Mouse (Mus musculus) myocyte (in vitro differentiated cells): Measurements from ENCODE around the gene Senp3. TPM values are rescaled to one million over a fixed set of nuclear protein-coding genes. Genes with fewer than 3 reads are reported as not detected.
"Not testable (repeated sequence)": the region's sequence is repeated elsewhere in the genome, so short reads cannot be mapped to it uniquely, and the experiment has no call there.

Experiments
- H3K27me3 ChIP-seq: one replicate; pipeline ENCODE4 v1.6.1; 2011; ENCODE audit not compliant: control insufficient read depth, insufficient read depth, insufficient read length
- H3K36me3 ChIP-seq: one replicate; pipeline ENCODE4 v1.6.1; 2011; ENCODE audit not compliant: control insufficient read depth, insufficient read depth
- H3K4me2 ChIP-seq: one replicate; pipeline ENCODE4 v1.6.1; 2011; ENCODE audit warnings: low read depth, control low read depth
- H3K4me3 ChIP-seq: one replicate; pipeline ENCODE4 v1.5.1; 2011; ENCODE audit warnings: mild to moderate bottlenecking, control low read depth, moderate library complexity
- H3K79me2 ChIP-seq: one replicate; pipeline ENCODE4 v1.6.1; 2011; ENCODE audit not compliant: control insufficient read depth, insufficient read depth
- H3ac ChIP-seq: one replicate; pipeline ENCODE4 v1.6.1; 2011; ENCODE audit not compliant: control insufficient read depth, insufficient read length
- CEBPB ChIP-seq: IDR thresholded peaks from 2 replicates; pipeline ENCODE4 v1.6.1; 2011; ENCODE audit warnings: mild to moderate bottlenecking, moderate library complexity; ENCODE audit not compliant: poor library complexity, insufficient read depth, severe bottlenecking
- E2F4 ChIP-seq: IDR thresholded peaks from one replicate; pipeline ENCODE4 v1.6.1; 2011; ENCODE audit warnings: mild to moderate bottlenecking, control low read depth, moderate library complexity; ENCODE audit not compliant: insufficient read depth
- MAX ChIP-seq: IDR thresholded peaks from one replicate; pipeline ENCODE4 v1.6.1; 2011; ENCODE audit warnings: low read depth, mild to moderate bottlenecking, control low read depth
- MYOD1 ChIP-seq, 3 experiments: IDR thresholded peaks; one replicate each; pipeline ENCODE4 v1.6.1; 2011; ENCODE audit warnings: control low read depth in 2 of 3, low read depth in 2 of 3, mild to moderate bottlenecking in 2 of 3, moderate library complexity in 1 of 3; ENCODE audit not compliant: insufficient read length in 2 of 3, control insufficient read depth in 1 of 3
- MYOG ChIP-seq, 3 experiments: IDR thresholded peaks; one replicate each; pipeline ENCODE4 v1.6.1; 2011; ENCODE audit warnings: control low read depth in 2 of 3, low read depth in 2 of 3, mild to moderate bottlenecking in 2 of 3; ENCODE audit not compliant: insufficient read length in 2 of 3, control insufficient read depth in 1 of 3, insufficient read depth in 1 of 3
- POLR2A ChIP-seq: IDR thresholded peaks from one replicate; pipeline ENCODE4 v1.6.1; 2011; ENCODE audit warnings: low read depth, mild to moderate bottlenecking, control low read depth, moderate library complexity; ENCODE audit not compliant: insufficient read length
- POLR2AphosphoS2 ChIP-seq: IDR thresholded peaks from one replicate; pipeline ENCODE4 v1.6.1; 2011; ENCODE audit warnings: low read depth, control low read depth; ENCODE audit not compliant: insufficient read length
- REST ChIP-seq: IDR thresholded peaks from one replicate; pipeline ENCODE4 v1.6.1; 2011; ENCODE audit warnings: mild to moderate bottlenecking, control low read depth, moderate library complexity; ENCODE audit not compliant: insufficient read depth, insufficient read length
- SRF ChIP-seq: IDR thresholded peaks from one replicate; pipeline ENCODE4 v1.6.1; 2011; ENCODE audit warnings: low read depth; ENCODE audit not compliant: control insufficient read depth, insufficient read length
- TCF12 ChIP-seq: IDR thresholded peaks from one replicate; pipeline ENCODE4 v1.6.1; 2011; ENCODE audit warnings: mild to moderate bottlenecking, control low read depth; ENCODE audit not compliant: poor library complexity, insufficient read depth, severe bottlenecking
- TCF3 ChIP-seq: IDR thresholded peaks from one replicate; pipeline ENCODE4 v1.6.1; 2011; ENCODE audit warnings: low read depth, control low read depth; ENCODE audit not compliant: insufficient read length
- USF1 ChIP-seq: IDR thresholded peaks from one replicate; pipeline ENCODE4 v1.6.1; 2011; ENCODE audit warnings: low read depth, mild to moderate bottlenecking, control low read depth, moderate library complexity
- polyA plus RNA-seq: library from polyadenylated mRNA; unstranded; fragments of >200 nt; fragmentation: generic; extraction: Trizol; gene quantifications from one replicate; pipeline ENCODE4 v1.2.1, GENCODE M21; 2012; ENCODE audit warnings: missing spikeins

Senp3 gene
- polyA plus RNA-seq, 1 experiment = 70.5 TPM

DNA sequence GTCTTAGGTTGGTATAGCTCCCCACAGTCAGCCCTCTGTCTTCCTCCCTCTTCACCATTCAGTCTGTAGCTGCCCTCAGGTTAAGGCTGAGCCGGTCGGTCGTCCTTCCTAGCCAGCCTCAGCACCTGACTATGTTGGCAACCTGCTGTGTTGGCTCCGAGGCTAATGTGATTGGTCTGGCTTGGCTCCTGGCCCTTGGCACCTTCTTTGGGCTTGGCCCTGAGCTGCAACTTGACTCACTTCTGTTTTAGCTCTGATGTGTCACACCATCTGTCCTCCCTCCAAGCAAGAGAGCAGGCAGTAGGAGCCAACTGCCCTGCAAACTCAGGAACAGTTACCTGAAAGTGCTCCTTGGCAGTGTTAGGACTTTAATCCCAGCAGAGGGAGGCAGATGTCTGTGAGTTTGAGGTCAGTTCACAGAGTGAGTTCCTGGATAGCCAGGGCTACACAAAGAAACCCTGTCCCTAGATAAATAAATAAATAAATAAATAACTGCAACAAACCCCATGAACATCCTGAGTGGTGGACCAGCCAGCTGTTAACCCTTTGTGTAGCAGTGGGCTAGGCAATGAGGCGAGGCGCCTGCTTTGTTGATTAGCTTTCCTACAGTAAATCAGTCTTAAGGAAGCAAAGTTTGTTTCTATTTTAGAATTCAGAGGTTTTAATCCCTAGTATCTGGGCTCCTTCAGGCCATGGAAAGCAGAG is 25.0 kb upstream of the Senp3 start:
- Histone ChIP-seq H3K79me2 (no peaks in the 10 kb centered on the region), H3K4me3 (no peak overlapping the region), H3K27me3 (no peaks in the 10 kb centered on the region), H3K36me3 (no peaks in the 10 kb centered on the region), H3ac (no peak overlapping the region), H3K4me2 (no peak overlapping the region)
- no peak for TF ChIP-seq REST
- TF ChIP-seq MYOG (IDR thresholded peaks at IDR 0.05; ENCODE audit: control insufficient read depth in 1 of 3, insufficient read depth in 1 of 3, insufficient read length in 2 of 3, low read depth in 2 of 3) = peak in 1 of 3 experiments; percentile 20

DNA sequence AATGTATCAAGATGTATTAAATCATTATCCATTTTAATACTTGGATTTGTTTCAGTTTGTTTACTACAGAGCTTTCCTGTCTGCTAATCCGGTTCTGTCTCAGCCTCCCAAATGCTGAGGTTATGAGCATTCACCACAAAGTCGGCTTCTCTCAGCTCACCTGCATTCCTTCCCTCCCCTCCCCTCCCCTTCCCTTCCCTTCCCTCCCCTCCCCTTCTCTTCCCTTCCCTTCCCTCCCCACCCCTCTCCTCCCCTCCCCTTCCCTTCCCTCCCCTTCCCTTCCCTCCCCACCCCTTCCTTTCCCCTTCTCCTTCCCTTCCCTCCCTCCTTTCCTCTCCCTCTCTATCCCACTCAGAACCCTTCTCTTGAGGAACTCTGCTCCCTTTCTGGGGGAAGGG is 22.7 kb upstream of the Senp3 start:
- H3ac ChIP-seq = no peak overlapping the region
- no peaks in the 10 kb centered on the region for H3K36me3 ChIP-seq
- no peak overlapping the region for H3K4me2 ChIP-seq
- no peaks in the 10 kb centered on the region for H3K27me3 ChIP-seq
- H3K79me2 ChIP-seq = no peaks in the 10 kb centered on the region
- TF ChIP-seq POLR2AphosphoS2 (no peak), REST (no peak), TCF3 (no peak), MYOG (IDR thresholded peaks at IDR 0.05; ENCODE audit: control insufficient read depth in 1 of 3, insufficient read depth in 1 of 3, insufficient read length in 2 of 3, low read depth in 2 of 3) (no peak), MYOD1 (IDR thresholded peaks at IDR 0.05; ENCODE audit: control insufficient read depth in 1 of 3, insufficient read length in 2 of 3, low read depth in 2 of 3) (no peak), SRF (no peak), CEBPB (no peak), USF1 (no peak), TCF12 (no peak), E2F4 (no peak), MAX (no peak), POLR2A (no peak)
- H3K4me3 ChIP-seq = no peak overlapping the region

GRCm38 (mm10) chr11:69703814-69704612 is 22.1 kb upstream of the Senp3 start:
- no peak for TF ChIP-seq TCF3
- no peak for TF ChIP-seq TCF12
- peak in 1 of 3 experiments; percentile 6 for TF ChIP-seq MYOD1 (IDR thresholded peaks at IDR 0.05; ENCODE audit: control insufficient read depth in 1 of 3, insufficient read length in 2 of 3, low read depth in 2 of 3)
- TF ChIP-seq E2F4 = no peak
- TF ChIP-seq POLR2A = no peak
- TF ChIP-seq POLR2AphosphoS2 = no peak
- TF ChIP-seq MAX = no peak
- TF ChIP-seq CEBPB = no peak
- no peak overlapping the region for H3K4me2 ChIP-seq
- H3ac ChIP-seq = no peak overlapping the region
- no peaks in the 10 kb centered on the region for H3K36me3 ChIP-seq
- H3K79me2 ChIP-seq = no peaks in the 10 kb centered on the region
- H3K27me3 ChIP-seq = no peaks in the 10 kb centered on the region
- no peak overlapping the region for H3K4me3 ChIP-seq

DNA sequence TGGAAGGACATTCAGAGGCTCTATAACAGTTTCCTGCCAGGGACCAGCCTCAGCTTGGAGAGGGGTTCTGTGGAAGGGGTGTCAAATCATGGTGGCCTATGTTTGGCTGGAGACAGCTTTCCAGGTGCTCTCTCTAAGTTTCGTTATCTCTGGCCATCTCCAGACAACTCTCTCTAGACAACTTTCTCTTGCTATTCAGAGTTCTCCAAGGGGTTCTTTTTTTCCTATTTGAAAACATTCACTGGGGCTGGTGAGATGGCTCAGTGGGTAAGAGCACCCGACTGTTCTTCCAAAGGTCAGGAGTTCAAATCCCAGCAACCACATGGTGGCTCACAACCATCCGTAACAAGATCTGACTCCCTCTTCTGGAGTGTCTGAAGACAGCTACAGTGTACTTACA is 21.5 kb upstream of the Senp3 start:
- not testable (repeated sequence) for H3ac ChIP-seq, H3K79me2 ChIP-seq, H3K36me3 ChIP-seq, H3K4me2 ChIP-seq, H3K27me3 ChIP-seq, H3K4me3 ChIP-seq

- H3K4me2 ChIP-seq, H3K4me3 ChIP-seq, H3K36me3 ChIP-seq, H3ac ChIP-seq, H3K27me3 ChIP-seq, H3K79me2 ChIP-seq: not testable (repeated sequence)
Measured at GRCm38 (mm10) chr11:69702886-69703285, 21.0 kb upstream of the Senp3 start.

DNA sequence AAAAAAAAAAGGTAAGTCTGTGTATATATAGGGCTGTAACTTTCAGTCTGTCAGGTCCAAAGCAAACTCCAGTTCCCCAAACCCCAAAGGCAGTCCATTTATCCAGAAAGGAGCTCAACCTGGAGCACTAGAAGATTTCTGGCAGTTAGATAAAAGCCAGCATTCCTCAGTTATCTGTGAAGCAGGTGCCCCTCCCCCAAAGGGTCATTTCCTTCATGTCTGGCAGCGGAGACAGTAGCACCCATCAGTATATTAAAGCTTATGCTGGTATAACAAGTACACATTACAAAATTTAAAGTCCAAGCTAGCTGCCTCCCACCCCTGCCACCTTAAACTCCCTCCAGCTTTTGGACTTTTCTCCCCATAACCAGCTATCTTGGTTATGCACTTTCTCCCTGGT is 17.7 kb upstream of the Senp3 start:
- Histone ChIP-seq H3K79me2 (no peaks in the 10 kb centered on the region), H3K27me3 (no peaks in the 10 kb centered on the region), H3ac (no peak overlapping the region), H3K36me3 (no peaks in the 10 kb centered on the region), H3K4me2 (no peak overlapping the region), H3K4me3 (no peak overlapping the region)
- TF ChIP-seq POLR2AphosphoS2 = no peak
- TF ChIP-seq SRF = no peak
- TF ChIP-seq REST = no peak
